12 mouse cellular contexts compared by ENCODE assay signal in the genomic region with DNA sequence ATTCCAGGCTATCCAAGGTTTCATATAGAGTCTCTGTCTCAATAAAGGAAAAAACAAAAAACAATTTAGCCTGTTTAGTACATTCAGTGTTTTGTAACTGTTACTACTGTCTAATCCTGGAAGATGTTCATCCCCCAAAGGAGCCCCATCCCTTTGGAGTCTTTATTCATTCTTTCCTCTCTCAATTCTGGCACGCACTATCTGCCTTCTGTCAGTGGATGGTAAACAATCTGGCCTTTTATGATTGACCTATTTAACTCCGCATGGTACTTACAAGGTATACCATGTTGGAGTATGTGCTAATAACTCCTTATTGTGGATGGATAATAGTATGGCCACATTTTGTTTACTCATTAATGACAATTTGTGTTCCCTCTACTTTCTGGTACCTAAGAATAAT.
"Had no signal": no experiment of that assay in that cellular context is flagged by ENCODE, and none has a peak within 500 bp of the region (broad histone marks: within the 10 kb centered on the region; RNA-seq: fewer than 3 reads in every experiment).

No protein-coding gene starts in this region.

- H3K4me3 ChIP-seq: kidney, embryonic 15.5 days; left cerebral cortex, adult 2 months; limb, embryonic 10.5 days; liver, embryonic 15.5 days; midbrain, embryonic 13.5 days had no signal

- DNase-seq: kidney, postnatal 14 days; lung, adult 2 months; lung, postnatal 36 days; thymus, adult 18-20 months; thymus, postnatal 25 days had no signal

- H3K36me3 ChIP-seq: kidney, embryonic 15.5 days; limb, embryonic 10.5 days; liver, embryonic 15.5 days; midbrain, embryonic 13.5 days had no signal

- ATAC-seq: lung, postnatal 0 days; midbrain, embryonic 13.5 days had no signal

- H3K4me2 ChIP-seq: kidney, embryonic 15.5 days; liver, embryonic 11.5 days; liver, embryonic 15.5 days; midbrain, embryonic 13.5 days had no signal

- H3K9ac ChIP-seq: kidney, embryonic 15.5 days; liver, embryonic 15.5 days; midbrain, embryonic 13.5 days had no signal

- H3K27ac ChIP-seq: kidney, embryonic 15.5 days; left cerebral cortex, adult 2 months; limb, embryonic 10.5 days; liver, embryonic 15.5 days; midbrain, embryonic 13.5 days had no signal

- H3K9me3 ChIP-seq: kidney, embryonic 15.5 days; limb, embryonic 10.5 days; liver, embryonic 15.5 days; midbrain, embryonic 13.5 days had no signal

- H3K27me3 ChIP-seq: kidney, embryonic 15.5 days; liver, embryonic 15.5 days; midbrain, embryonic 13.5 days had no signal
